9 mouse cellular contexts compared by ENCODE assay signal in genomic region chr9:120976158-120976557, GRCm38 (mm10). TPM values are rescaled to one million over a fixed set of nuclear protein-coding genes. Genes with fewer than 3 reads are reported as not detected.
DNase-seq lines count a peak whose midpoint lies in the region; ATAC-seq and TF ChIP-seq lines count a peak whose summit lies in the region.
"Had no signal": no experiment of that assay in that cellular context is flagged by ENCODE, and none has a peak within 500 bp of the region (broad histone marks: within the 10 kb centered on the region; RNA-seq: fewer than 3 reads in every experiment).

No protein-coding gene starts in this region.

- intact Hi-C loops in left cerebral cortex, postnatal 4 days (cut with DNase I), result no loop called here
- intact Hi-C loops in left cerebral cortex, adult 2 months (cut with DNase I), result no loop called here

- peak; percentile 76 for ATAC-seq in intestine, embryonic 15.5 days
- no peak for ATAC-seq in activated CD4-positive, CD25-positive, alpha-beta regulatory T cell, adult 4 months

- DNase-seq in adrenal gland, postnatal 10 days, result peak; percentile 47
- no peak for DNase-seq in adrenal gland, adult 2 months
- DNase-seq in left cerebral cortex, postnatal 4 days, result peak; percentile 39
- DNase-seq in left cerebral cortex, adult 2 months (ENCODE audit: extremely low spot score in 1 of 2, low spot score in 2 of 2), result no peak
- DNase-seq in lung, postnatal 4 days, result peak; percentile 51 to 71
- no peak for DNase-seq in ovary, postnatal 14 days (ENCODE audit: low spot score)
- DNase-seq: cerebellum, postnatal 14 days had no signal

- WGBS in intestine, embryonic 15.5 days, result 53% methylated on average over 5 of the region's 5 CpGs

- no peak overlapping the region for H3K27ac ChIP-seq in left cerebral cortex, adult 2 months
- no peak overlapping the region for H3K27ac ChIP-seq in intestine, embryonic 15.5 days

- TF ChIP-seq CTCF in left cerebral cortex, adult 2 months (IDR thresholded peaks at IDR 0.05), result no peak

- no peaks in the 10 kb centered on the region for H3K9me3 ChIP-seq in intestine, embryonic 15.5 days

- no peaks in the 10 kb centered on the region for H3K27me3 ChIP-seq in intestine, embryonic 15.5 days (replicated peaks)

- H3K36me3 ChIP-seq in intestine, embryonic 15.5 days, result no peaks in the 10 kb centered on the region

- no peak overlapping the region for H3K9ac ChIP-seq in intestine, embryonic 15.5 days

- H3K4me1 ChIP-seq in intestine, embryonic 15.5 days (replicated peaks), result no peaks in the 10 kb centered on the region

- no peak overlapping the region for H3K4me3 ChIP-seq in left cerebral cortex, adult 2 months
- H3K4me3 ChIP-seq in intestine, embryonic 15.5 days (replicated peaks), result no peak overlapping the region

- no peak overlapping the region for H3K4me2 ChIP-seq in intestine, embryonic 15.5 days (replicated peaks)

RNA-seq across cellular contexts. Expression of gene Ctnnb1, which starts 47.1 kb away (rescaled TPM):
- 100 to 1,000 TPM; 638 to 649 TPM for total RNA-seq in adrenal gland, postnatal 10 days (2021)
- total RNA-seq in adrenal gland, adult 2 months (2021), result 100 to 1,000 TPM; 723 to 888 TPM
- polyA plus RNA-seq in adrenal gland, adult 2 months (2012; rRNA removed), result 78.3 and 197 TPM in 2 replicates
- total RNA-seq in left cerebral cortex, postnatal 4 days (2021), result 100 to 1,000 TPM; 697 to 735 TPM
- 100 to 1,000 TPM; 452 to 506 TPM for total RNA-seq in left cerebral cortex, adult 2 months (2021)
- polyA plus RNA-seq in intestine, embryonic 15.5 days (2015; fragmentation: Nextera tagmentation; extraction: Ambion mirVana), result 474 and 475 TPM in 2 replicates
- 10 to 100 TPM; 72.8 to 83.1 TPM for polyA plus RNA-seq in activated CD4-positive, CD25-positive, alpha-beta regulatory T cell, adult 4 months (2017; shearing (Covaris generic))

Comparison
In these comparisons a context has a peak if more than half of its experiments do, and no peak if none do; other contexts are left out.
1. DNase-seq: peak in adrenal gland, postnatal 10 days (single experiment), left cerebral cortex, postnatal 4 days (single experiment) and lung, postnatal 4 days (2 of 2); none in adrenal gland, adult 2 months (single experiment), left cerebral cortex, adult 2 months (0 of 2) and ovary, postnatal 14 days (single experiment).